Mouse (Mus musculus) fibroblast of lung, adult 2 months (primary cell): ENCODE data around the gene Bbs9.
"Not testable (repeated sequence)": the region's sequence is repeated elsewhere in the genome, so short reads cannot be mapped to it uniquely, and the experiment has no call there.

Experiments used
- DNase-seq: peaks from one replicate; pipeline ENCODE4 v3.0.0-alpha.2; 2011; ENCODE audit warnings: low read depth

Gene Bbs9

GRCm38 (mm10) chr9:22695392-22695791 is 219.9 kb downstream of the Bbs9 start:
- no peak for DNase-seq

GRCm38 (mm10) chr9:22696809-22697374 is 221.4 kb downstream of the Bbs9 start:
- no peak for DNase-seq

GRCm38 (mm10) chr9:22697811-22698210 is 222.3 kb downstream of the Bbs9 start:
- DNase-seq: no peak

GRCm38 (mm10) chr9:22698501-22698900 is 223.0 kb downstream of the Bbs9 start:
- no peak for DNase-seq

GRCm38 (mm10) chr9:22702065-22702611 is 226.6 kb downstream of the Bbs9 start:
- no peak for DNase-seq

GRCm38 (mm10) chr9:22702812-22703367 is 227.4 kb downstream of the Bbs9 start:
- no peak for DNase-seq

GRCm38 (mm10) chr9:22703541-22703940 is 228.0 kb downstream of the Bbs9 start:
- no peak for DNase-seq

GRCm38 (mm10) chr9:22707166-22707913 is 231.8 kb downstream of the Bbs9 start:
- DNase-seq: no peak

- DNase-seq: no peak
These were observed 233.6 kb downstream of the Bbs9 start for GRCm38 (mm10) chr9:22708970-22709726.

GRCm38 (mm10) chr9:22710032-22710431 is 234.5 kb downstream of the Bbs9 start:
- DNase-seq: peak; percentile 53

- no peak for DNase-seq
These were observed 235.8 kb downstream of the Bbs9 start for GRCm38 (mm10) chr9:22711339-22711738.

GRCm38 (mm10) chr9:22712743-22713142 is 237.2 kb downstream of the Bbs9 start:
- no peak for DNase-seq

- DNase-seq: not testable (repeated sequence)
These were observed 237.8 kb downstream of the Bbs9 start for GRCm38 (mm10) chr9:22713286-22713685.

GRCm38 (mm10) chr9:22717583-22717982 is 242.1 kb downstream of the Bbs9 start:
- no peak for DNase-seq

GRCm38 (mm10) chr9:22718174-22718823 is 242.8 kb downstream of the Bbs9 start:
- no peak for DNase-seq

GRCm38 (mm10) chr9:22732646-22733045 is 257.1 kb downstream of the Bbs9 start:
- DNase-seq: no peak

- DNase-seq: peak; percentile 29
These were observed 259.4 kb downstream of the Bbs9 start for GRCm38 (mm10) chr9:22734954-22735353.

- DNase-seq: peak; percentile 30
These were observed 259.9 kb downstream of the Bbs9 start for GRCm38 (mm10) chr9:22735385-22735784.

- no peak for DNase-seq
These were observed 262.4 kb downstream of the Bbs9 start for GRCm38 (mm10) chr9:22737893-22738292.

GRCm38 (mm10) chr9:22738861-22739260 is 263.3 kb downstream of the Bbs9 start:
- DNase-seq: no peak

- no peak for DNase-seq
These were observed 266.5 kb downstream of the Bbs9 start for GRCm38 (mm10) chr9:22741967-22742366.

- no peak for DNase-seq
These were observed 273.1 kb downstream of the Bbs9 start for GRCm38 (mm10) chr9:22748617-22749016.
